Mouse (Mus musculus) heart, adult 2 months (tissue): ENCODE data around the gene Olfr205. TPM values are rescaled to one million over a fixed set of nuclear protein-coding genes. Genes with fewer than 3 reads are reported as not detected.
"Not testable (repeated sequence)": the region's sequence is repeated elsewhere in the genome, so short reads cannot be mapped to it uniquely, and the experiment has no call there.

Experiments used
- DNase-seq, 2 experiments: peaks; one replicate each; pipeline ENCODE4 v3.0.0; 2021
- H3K27ac ChIP-seq: fragments of 200-600 bp; 2 replicates; pipeline ENCODE4 v1.8.1; 2022
- H3K27me3 ChIP-seq: fragments of 200-500 bp; 2 replicates; pipeline ENCODE4 v1.6.1; 2012; ENCODE audit warnings: mild to moderate bottlenecking, low read length, inconsistent platforms, mixed read lengths; ENCODE audit not compliant: control insufficient read depth, insufficient read depth
- H3K36me3 ChIP-seq: fragments of 200-500 bp; 2 replicates; pipeline ENCODE4 v1.6.1; 2012; ENCODE audit warnings: low read length, inconsistent platforms; ENCODE audit not compliant: control insufficient read depth, insufficient read depth
- H3K4me1 ChIP-seq: fragments of 200-500 bp; 2 replicates; pipeline ENCODE4 v1.6.1; 2011; ENCODE audit warnings: low read length; ENCODE audit not compliant: control insufficient read depth, insufficient read depth
- H3K4me3 ChIP-seq: fragments of 200-600 bp; 2 replicates; pipeline ENCODE4 v1.8.1; 2022
- H3K79me2 ChIP-seq: fragments of 200-500 bp; replicated peaks from 2 replicates; pipeline ENCODE4 v1.6.1; 2012; ENCODE audit warnings: mild to moderate bottlenecking, inconsistent platforms, low read length, moderate library complexity, mixed read lengths; ENCODE audit not compliant: control insufficient read depth, insufficient read depth
- H3K9ac ChIP-seq: fragments of 200-500 bp; 2 replicates; pipeline ENCODE4 v1.6.1; 2012; ENCODE audit warnings: low read depth, mild to moderate bottlenecking, control low read depth, inconsistent platforms, low read length, mixed read lengths
- CTCF ChIP-seq: fragments of 200-600 bp; IDR thresholded peaks from 2 replicates; pipeline ENCODE4 v1.8.1; 2022; ENCODE audit warnings: antibody characterized with exemption, mild to moderate bottlenecking, moderate library complexity
- EP300 ChIP-seq: fragments of 200-500 bp; IDR thresholded peaks from 2 replicates; pipeline ENCODE4 v1.6.1; 2011; ENCODE audit warnings: low read depth, low read length, control low read depth; ENCODE audit not compliant: insufficient read depth
- POLR2A ChIP-seq: fragments of 200-500 bp; IDR thresholded peaks from 2 replicates; pipeline ENCODE4 v1.6.1; 2011; ENCODE audit warnings: mild to moderate bottlenecking, low read depth, low read length, control low read depth; ENCODE audit not compliant: insufficient read depth
- WGBS: fragments of 180-500 bp; shearing (Covaris S2); methylation state at CpG from one replicate; pipeline ENCODE4 v1.1.7; 2018; 5-methylcytosine and 5-hydroxymethylcytosine counted together
- intact Hi-C: fragments of 180-260 bp; cut with DNase I; formaldehyde crosslinking; loops from one replicate; pipeline ENCODE4 v1.15.1; 2025
- long read RNA-seq: library from polyadenylated mRNA; stranded (forward); transcript quantifications from one replicate; pipeline ENCODE4 v2.0.0, GENCODE M21; 2021
- polyA plus RNA-seq: library from polyadenylated mRNA; depleted of rRNA; stranded (reverse); fragments of >200 nt; gene quantifications from 2 replicates; pipeline ENCODE4 v1.2.3, GENCODE M21; 2012; rRNA removed
- total RNA-seq, 2 experiments: library from RNA; stranded (reverse); gene quantifications; 2 replicates each; pipeline ENCODE4 v1.2.3; 2021

The Olfr205 gene
- total RNA-seq (not detected), polyA plus RNA-seq (not detected in 2 replicates)
- long read RNA-seq: 0 reads

GRCm38 (mm10) chr16:59331038-59331437 is at the start of gene Olfr205:
Gene Olfr205 (minus strand): TSS chr16:59331138.
- H3K4me1 ChIP-seq: no peaks in the 10 kb centered on the region
- intact Hi-C loops: no loop called here
- no peak within 1 kb of the TSS for H3K4me3 ChIP-seq
- H3K9ac ChIP-seq: no peak within 1 kb of the TSS
- DNase-seq: no peak
- no peaks in the 10 kb centered on the region for H3K79me2 ChIP-seq
- H3K36me3 ChIP-seq: no peaks in the 10 kb centered on the region
- no peak within 1 kb of the TSS for H3K27ac ChIP-seq
- TF ChIP-seq EP300 (no peak), POLR2A (no peak)
- H3K27me3 ChIP-seq: no peaks in the 10 kb centered on the region

GRCm38 (mm10) chr16:59363893-59364292 is 33.0 kb upstream of the Olfr205 start, which contains the start of gene Olfr209:
Gene Olfr209 (minus strand): TSS chr16:59363993.
- 58% methylated on average over 2 of the region's 2 CpGs for WGBS
- Histone ChIP-seq H3K27ac (no peak within 1 kb of the TSS), H3K27me3 (no peaks in the 10 kb centered on the region), H3K9ac (no peak within 1 kb of the TSS), H3K36me3 (no peaks in the 10 kb centered on the region), H3K4me3 (no peak within 1 kb of the TSS), H3K79me2 (no peaks in the 10 kb centered on the region), H3K4me1 (no peaks in the 10 kb centered on the region)
- DNase-seq: no peak
- intact Hi-C loops: no loop called here
- TF ChIP-seq CTCF (no peak), POLR2A (no peak), EP300 (no peak)

- DNase-seq: no peak
- no peaks in the 10 kb centered on the region for H3K79me2 ChIP-seq
- H3K9ac ChIP-seq: no peak within 1 kb of the TSS
- WGBS: 62% methylated on average over 1 of the region's 1 CpGs
- H3K4me3 ChIP-seq: no peak within 1 kb of the TSS
- H3K4me1 ChIP-seq: no peaks in the 10 kb centered on the region
- intact Hi-C loops: no loop called here
- H3K27me3 ChIP-seq: no peaks in the 10 kb centered on the region
- no peak for TF ChIP-seq EP300
- TF ChIP-seq CTCF: no peak
- TF ChIP-seq POLR2A: no peak
- H3K27ac ChIP-seq: no peak within 1 kb of the TSS
- H3K36me3 ChIP-seq: no peaks in the 10 kb centered on the region
Observed at GRCm38 (mm10) chr16:59349146-59349545, 18.2 kb upstream of the Olfr205 start, which contains the start of gene Olfr206. Gene Olfr206 (minus strand): TSS chr16:59349246.

- 35% methylated on average over 1 of the region's 1 CpGs for WGBS
- H3K4me1 ChIP-seq, DNase-seq, H3K36me3 ChIP-seq, intact Hi-C loops, H3K27ac ChIP-seq, H3K9ac ChIP-seq, H3K27me3 ChIP-seq, H3K79me2 ChIP-seq, H3K4me3 ChIP-seq: not testable (repeated sequence)
Observed at GRCm38 (mm10) chr16:59323262-59323661, 7.7 kb downstream of the Olfr205 start.

GRCm38 (mm10) chr16:59318148-59318547 is 12.8 kb downstream of the Olfr205 start, which contains the start of gene Olfr204:
Gene Olfr204 (minus strand): TSS chr16:59318248.
- TF ChIP-seq POLR2A (no peak), EP300 (no peak), CTCF (no peak)
- no peak for DNase-seq
- H3K4me1 ChIP-seq: no peaks in the 10 kb centered on the region

GRCm38 (mm10) chr16:59298581-59298980 is 32.4 kb downstream of the Olfr205 start, which contains the start of gene Olfr203:
Gene Olfr203 (plus strand): TSS chr16:59298881.
- H3K36me3 ChIP-seq: no peaks in the 10 kb centered on the region
- WGBS: 78% methylated on average over 2 of the region's 2 CpGs
- H3K27ac ChIP-seq: no peak within 1 kb of the TSS
- H3K4me1 ChIP-seq: no peaks in the 10 kb centered on the region
- intact Hi-C loops: no loop called here
- no peak within 1 kb of the TSS for H3K9ac ChIP-seq
- H3K4me3 ChIP-seq: no peak within 1 kb of the TSS
- H3K79me2 ChIP-seq: no peaks in the 10 kb centered on the region
- no peaks in the 10 kb centered on the region for H3K27me3 ChIP-seq
- DNase-seq: no peak
- no peak for TF ChIP-seq CTCF
- TF ChIP-seq POLR2A: no peak
- no peak for TF ChIP-seq EP300

More at GRCm38 (mm10) chr16:59318148-59318547, 12.8 kb downstream of the Olfr205 start, which contains the start of gene Olfr204:
- H3K9ac ChIP-seq: no peak within 1 kb of the TSS
- no peaks in the 10 kb centered on the region for H3K79me2 ChIP-seq
- H3K27ac ChIP-seq: no peak within 1 kb of the TSS
- intact Hi-C loops: no loop called here
- no peaks in the 10 kb centered on the region for H3K36me3 ChIP-seq
- H3K27me3 ChIP-seq: no peaks in the 10 kb centered on the region
- H3K4me3 ChIP-seq: no peak within 1 kb of the TSS

- H3K79me2 ChIP-seq, H3K27ac ChIP-seq, H3K4me3 ChIP-seq, DNase-seq, H3K36me3 ChIP-seq, H3K9ac ChIP-seq, H3K27me3 ChIP-seq, H3K4me1 ChIP-seq, intact Hi-C loops: not testable (repeated sequence)
- 69% methylated on average over 9 of the region's 9 CpGs for WGBS
Observed at GRCm38 (mm10) chr16:59287576-59287975, 43.4 kb downstream of the Olfr205 start.
